Mouse (Mus musculus): ENCODE measurements around the gene Ccm2. TPM values are rescaled to one million over a fixed set of nuclear protein-coding genes. Genes with fewer than 3 reads are reported as not detected.
A peak's percentile ranks its signal among the peaks of the same experiment; 100 is the strongest.

Ccm2 gene
- total RNA-seq, 2 experiments from 2014 or later, result 54.3 to 54.4 TPM

GRCm38 (mm10) chr11:6599011-6599681 lies 52.5 kb downstream of the Ccm2 start:
- no peak for DNase-seq (ENCODE audit: low spot score in 2 of 2)
- intact Hi-C loops (cut with DNase I), result no loop called here

GRCm38 (mm10) chr11:6599831-6600230 lies 53.1 kb downstream of the Ccm2 start:
- no peak for DNase-seq (ENCODE audit: low spot score in 2 of 2)
- intact Hi-C loops (cut with DNase I), result no loop called here

- intact Hi-C loops (cut with DNase I), result no loop called here
- DNase-seq (ENCODE audit: low spot score in 2 of 2), result no peak
Observed at GRCm38 (mm10) chr11:6600284-6600944, 53.7 kb downstream of the Ccm2 start.

- intact Hi-C loops (cut with DNase I), result no loop called here
- no peak for DNase-seq (ENCODE audit: low spot score in 2 of 2)
Observed at GRCm38 (mm10) chr11:6601649-6602480, 55.2 kb downstream of the Ccm2 start.

- no peak for DNase-seq (ENCODE audit: low spot score in 2 of 2)
- intact Hi-C loops (cut with DNase I), result no loop called here
Observed at GRCm38 (mm10) chr11:6602662-6603061, 56.0 kb downstream of the Ccm2 start.

- intact Hi-C loops (cut with DNase I), result no loop called here
- DNase-seq (ENCODE audit: low spot score in 2 of 2), result no peak
Observed at GRCm38 (mm10) chr11:6603224-6603623, 56.5 kb downstream of the Ccm2 start.

- DNase-seq (ENCODE audit: low spot score in 2 of 2), result peak; percentile 62 to 84
- intact Hi-C loops (cut with DNase I), result no loop called here
Observed at GRCm38 (mm10) chr11:6603887-6604603, 57.4 kb downstream of the Ccm2 start.

GRCm38 (mm10) chr11:6604604-6604936 lies 57.9 kb downstream of the Ccm2 start:
- intact Hi-C loops (cut with DNase I), result no loop called here

GRCm38 (mm10) chr11:6605021-6605481 lies 58.4 kb downstream of the Ccm2 start:
- intact Hi-C loops (cut with DNase I), result no loop called here
- DNase-seq (ENCODE audit: low spot score in 2 of 2), result peak; percentile 33 to 45

More at GRCm38 (mm10) chr11:6604604-6604936, 57.9 kb downstream of the Ccm2 start:
- no peak for DNase-seq (ENCODE audit: low spot score in 2 of 2)

GRCm38 (mm10) chr11:6605491-6606399 lies 59.1 kb downstream of the Ccm2 start, which contains the start of gene Nacad:
Nacad (minus strand) TSS chr11:6606053.
- intact Hi-C loops (cut with DNase I), result no loop called here
- DNase-seq (ENCODE audit: low spot score in 2 of 2), result peak; percentile 85 to 89

GRCm38 (mm10) chr11:6615250-6616205 lies 68.8 kb downstream of the Ccm2 start:
- DNase-seq (ENCODE audit: low spot score in 2 of 2), result no peak
- intact Hi-C loops (cut with DNase I), result no loop called here

- DNase-seq (ENCODE audit: low spot score in 2 of 2), result no peak
- intact Hi-C loops (cut with DNase I), result loop anchor here (10.0 kb wide), 1 partner anchor 149 kb away; the partner anchor contains the start of gene Purb
Observed at GRCm38 (mm10) chr11:6623704-6624103, 77.0 kb downstream of the Ccm2 start.

- DNase-seq (ENCODE audit: low spot score in 2 of 2), result no peak
- intact Hi-C loops (cut with DNase I), result loop anchor here (10.0 kb wide), 1 partner anchor 150 kb away; the partner anchor contains the start of gene Purb
Observed at GRCm38 (mm10) chr11:6624619-6625382, 78.1 kb downstream of the Ccm2 start.

- intact Hi-C loops (cut with DNase I), result loop anchor here (10.0 kb wide), 1 partner anchor 151 kb away; the partner anchor contains the start of gene Purb
Observed at GRCm38 (mm10) chr11:6625478-6626387, 79.0 kb downstream of the Ccm2 start, which contains the start of gene Tbrg4. Tbrg4 (minus strand) TSS chr11:6626067.

GRCm38 (mm10) chr11:6626388-6626772 lies 79.7 kb downstream of the Ccm2 start:
- intact Hi-C loops (cut with DNase I), result loop anchor here (10.0 kb wide), 1 partner anchor 152 kb away; the partner anchor contains the start of gene Purb
- no peak for DNase-seq (ENCODE audit: low spot score in 2 of 2)

More at GRCm38 (mm10) chr11:6625478-6626387, 79.0 kb downstream of the Ccm2 start, which contains the start of gene Tbrg4:
- peak; percentile 92 for DNase-seq (ENCODE audit: low spot score in 2 of 2)
